Mouse (Mus musculus) right cerebral cortex, adult 18-20 months (tissue): ENCODE results near the gene Myl6.

Source experiments
- DNase-seq: peaks from one replicate; pipeline ENCODE4 v3.0.0; 2022; ENCODE audit warnings: mixed read lengths

Myl6 gene

GRCm38 (mm10) chr10:128493695-128494666 is at the start of gene Myl6:
Myl6 (minus strand) TSS chr10:128494145.
- peak; percentile 98 for DNase-seq

GRCm38 (mm10) chr10:128543100-128543499 is 49.2 kb upstream of the Myl6 start:
- DNase-seq: no peak

- no peak for DNase-seq
Observed at GRCm38 (mm10) chr10:128538340-128538870, 44.5 kb upstream of the Myl6 start.

- peak; percentile 89 for DNase-seq
Observed at GRCm38 (mm10) chr10:128536266-128536940, 42.5 kb upstream of the Myl6 start.

GRCm38 (mm10) chr10:128535624-128536265 is 41.8 kb upstream of the Myl6 start:
- no peak for DNase-seq

- DNase-seq: no peak
Observed at GRCm38 (mm10) chr10:128535206-128535605, 41.3 kb upstream of the Myl6 start.

GRCm38 (mm10) chr10:128526366-128527356 is 32.7 kb upstream of the Myl6 start:
- DNase-seq: no peak

GRCm38 (mm10) chr10:128525671-128526308 is 31.8 kb upstream of the Myl6 start, which contains the start of gene Esyt1:
Esyt1 (minus strand) TSS chr10:128525871.
- DNase-seq: peak; percentile 94

GRCm38 (mm10) chr10:128524732-128525662 is 31.1 kb upstream of the Myl6 start:
- peak; percentile 52 for DNase-seq

- DNase-seq: no peak
Observed at GRCm38 (mm10) chr10:128524111-128524731, 30.3 kb upstream of the Myl6 start.

- DNase-seq: no peak
Observed at GRCm38 (mm10) chr10:128522351-128522750, 28.4 kb upstream of the Myl6 start.

- no peak for DNase-seq
Observed at GRCm38 (mm10) chr10:128520591-128520990, 26.6 kb upstream of the Myl6 start.

- DNase-seq: peak; percentile 43
Observed at GRCm38 (mm10) chr10:128518833-128519232, 24.9 kb upstream of the Myl6 start.

GRCm38 (mm10) chr10:128516677-128517076 is 22.7 kb upstream of the Myl6 start:
- DNase-seq: no peak

- DNase-seq: no peak
Observed at GRCm38 (mm10) chr10:128516029-128516428, 22.1 kb upstream of the Myl6 start.

GRCm38 (mm10) chr10:128515044-128515443 is 21.1 kb upstream of the Myl6 start:
- DNase-seq: no peak

GRCm38 (mm10) chr10:128511761-128512160 is 17.8 kb upstream of the Myl6 start:
- DNase-seq: no peak

GRCm38 (mm10) chr10:128511189-128511588 is 17.2 kb upstream of the Myl6 start:
- no peak for DNase-seq

- no peak for DNase-seq
Observed at GRCm38 (mm10) chr10:128510301-128510700, 16.4 kb upstream of the Myl6 start.
